Mouse (Mus musculus): ENCODE measurements around the gene 2900026A02Rik.

DNA sequence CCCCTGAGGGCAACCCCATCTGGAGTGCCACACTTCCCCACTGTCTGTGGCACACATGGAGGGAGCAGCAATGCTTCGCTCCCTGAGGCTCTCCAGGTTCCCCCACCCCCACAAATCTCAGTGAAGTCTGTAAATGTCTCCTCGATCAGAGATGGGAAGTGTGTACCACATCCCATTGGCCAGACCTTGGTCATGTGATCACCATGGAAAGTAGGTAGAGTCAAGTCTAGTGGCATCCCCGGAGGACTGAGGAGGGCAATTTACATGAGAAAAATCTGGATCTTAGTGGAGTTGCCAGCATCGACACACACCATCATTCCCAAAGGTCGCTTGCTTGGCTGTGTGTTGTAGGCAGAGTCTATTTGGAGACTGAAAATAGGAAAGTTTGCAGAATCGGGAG lies 182.4 kb downstream of the 2900026A02Rik start:
- no peak for TF ChIP-seq CTCF (IDR thresholded peaks at IDR 0.05; ENCODE audit: low read depth, low read length)
- TF ChIP-seq POLR2A (IDR thresholded peaks at IDR 0.05; ENCODE audit: borderline replicate concordance, low read depth, low read length), result no peak

All from bone marrow macrophage, adult 2 months (primary cell).